Mouse (Mus musculus) heart, embryonic 14.5 days (tissue): ENCODE results near the gene Mapre3. TPM values are rescaled to one million over a fixed set of nuclear protein-coding genes. Genes with fewer than 3 reads are reported as not detected.

Experiments
- ATAC-seq: fragments of 200-750 bp; cut with Nextera tagmentation; 2 replicates; pipeline ENCODE4 v1.8.0; 2017; ENCODE audit warnings: low read depth, moderate TSS enrichment; ENCODE audit not compliant: insufficient number of reproducible peaks, insufficient read depth, low FRiP score
- H3K27ac ChIP-seq, 2 experiments: fragments of 200-500 bp in 1 of 2; fragments of 300-500 bp in 1 of 2; sonication (generic) in 1 of 2; replicated peaks in 1 of 2; 2 replicates each; pipeline ENCODE4 v1.5.1; 2012 to 2014; ENCODE audit warnings: low read depth in 2 of 2, low read length in 2 of 2, control low read depth in 1 of 2, mild to moderate bottlenecking in 1 of 2, mixed read lengths in 1 of 2; ENCODE audit not compliant: control insufficient read depth in 1 of 2, insufficient read depth in 1 of 2
- H3K27me3 ChIP-seq: fragments of 300-500 bp; sonication (generic); 2 replicates; pipeline ENCODE4 v1.6.1; 2014; ENCODE audit warnings: mild to moderate bottlenecking, low read length, control low read depth; ENCODE audit not compliant: control insufficient read depth, insufficient read depth
- H3K36me3 ChIP-seq: fragments of 300-500 bp; sonication (generic); 2 replicates; pipeline ENCODE4 v1.6.1; 2014; ENCODE audit warnings: mild to moderate bottlenecking, control low read depth, low read length, mixed read lengths; ENCODE audit not compliant: control insufficient read depth, insufficient read depth
- H3K4me1 ChIP-seq, 2 experiments: fragments of 200-500 bp in 1 of 2; fragments of 300-500 bp in 1 of 2; sonication (generic) in 1 of 2; 2 replicates each; pipeline ENCODE4 v1.6.1; 2012 to 2014; ENCODE audit warnings: low read length in 2 of 2, control low read depth in 1 of 2, mixed read lengths in 1 of 2; ENCODE audit not compliant: control insufficient read depth in 2 of 2, insufficient read depth in 2 of 2
- H3K4me2 ChIP-seq: fragments of 300-500 bp; sonication (generic); 2 replicates; pipeline ENCODE4 v1.6.1; 2014; ENCODE audit warnings: mild to moderate bottlenecking, low read length
- H3K4me3 ChIP-seq, 2 experiments: fragments of 200-500 bp in 1 of 2; fragments of 300-500 bp in 1 of 2; sonication (generic) in 1 of 2; 2 replicates each; pipeline ENCODE4 v1.5.1; 2012 to 2014; ENCODE audit warnings: low read length in 2 of 2, mild to moderate bottlenecking in 2 of 2, control low read depth in 1 of 2, low read depth in 1 of 2, moderate library complexity in 1 of 2; ENCODE audit not compliant: control insufficient read depth in 1 of 2, insufficient read depth in 1 of 2
- H3K9ac ChIP-seq: fragments of 300-500 bp; sonication (generic); 2 replicates; pipeline ENCODE4 v1.6.1; 2014; ENCODE audit warnings: mild to moderate bottlenecking, low read length
- H3K9me3 ChIP-seq: fragments of 300-500 bp; sonication (generic); 2 replicates; pipeline ENCODE4 v1.6.1; 2016; ENCODE audit warnings: low read length, control low read depth; ENCODE audit not compliant: control insufficient read depth
- WGBS: fragments of 180-500 bp; shearing (Covaris S2); extraction: QIAGEN DNeasy Blood & Tissue Kit; methylation state at CpG from one replicate; pipeline ENCODE4 v1.1.7; 2014; 5-methylcytosine and 5-hydroxymethylcytosine counted together
- polyA plus RNA-seq: library from polyadenylated mRNA; unstranded; fragments of >200 nt; fragmentation: Nextera tagmentation; extraction: Ambion mirVana; gene quantifications from 2 replicates; pipeline ENCODE4 v1.2.1, GENCODE M21; 2014

Gene Mapre3
- polyA plus RNA-seq, 1 experiment from 2014 or later, result 18.4 TPM

GRCm38 (mm10) chr5:30802724-30803467 lies 11.5 kb upstream of the Mapre3 start:
- Histone ChIP-seq H3K9me3 (no peaks in the 10 kb centered on the region), H3K36me3 (no peaks in the 10 kb centered on the region), H3K4me1 (no peaks in the 10 kb centered on the region), H3K4me3 (no peak overlapping the region), H3K27ac (no peak overlapping the region), H3K9ac (no peak overlapping the region), H3K27me3 (peaks cover 3% of the 10 kb centered on the region; the same call in 1 of the 2 replicates), H3K4me2 (no peak overlapping the region)
- 65% methylated on average over 12 of the region's 12 CpGs for WGBS
- ATAC-seq, result no peak

- Histone ChIP-seq H3K4me3 (no peak overlapping the region), H3K27ac (no peak overlapping the region), H3K9ac (no peak overlapping the region), H3K9me3 (no peaks in the 10 kb centered on the region), H3K27me3 (peaks cover 3% of the 10 kb centered on the region), H3K4me1 (no peaks in the 10 kb centered on the region), H3K36me3 (no peaks in the 10 kb centered on the region), H3K4me2 (no peak overlapping the region)
- ATAC-seq, result peak; percentile 9; the same call in 1 of the 2 replicates
- WGBS, result 2% methylated on average over 3 of the region's 3 CpGs
Observed at GRCm38 (mm10) chr5:30806106-30806505, 8.3 kb upstream of the Mapre3 start.

GRCm38 (mm10) chr5:30815120-30815465 lies 652 bp downstream of the Mapre3 start:
- H3K4me2 ChIP-seq, result peak overlapping the region; percentile 90
- peak overlapping the region; percentile 81 to 84 for H3K4me3 ChIP-seq
- H3K27ac ChIP-seq, result no peak overlapping the region
- H3K36me3 ChIP-seq, result no peaks in the 10 kb centered on the region
- peaks cover 5 to 18% of the 10 kb centered on the region in 2 experiments for H3K4me1 ChIP-seq
- H3K9ac ChIP-seq, result peak overlapping the region; percentile 81
- 4% methylated on average over 7 of the region's 7 CpGs for WGBS
- no peaks in the 10 kb centered on the region for H3K9me3 ChIP-seq
- H3K27me3 ChIP-seq, result peaks cover 11% of the 10 kb centered on the region; the same call in 1 of the 2 replicates
- no peak; the same call in 1 of the 2 replicates for ATAC-seq

- no peak for ATAC-seq
- Histone ChIP-seq H3K4me1 (peaks cover 5 to 18% of the 10 kb centered on the region in 2 experiments), H3K9me3 (no peaks in the 10 kb centered on the region), H3K27me3 (peaks cover 9% of the 10 kb centered on the region; the same call in 1 of the 2 replicates), H3K36me3 (no peaks in the 10 kb centered on the region), H3K4me2 (no peak overlapping the region), H3K4me3 (no peak overlapping the region), H3K27ac (no peak overlapping the region), H3K9ac (no peak overlapping the region)
- 48% methylated on average over 8 of the region's 8 CpGs for WGBS
Observed at GRCm38 (mm10) chr5:30816261-30816791, 1.9 kb downstream of the Mapre3 start.

- Histone ChIP-seq H3K27me3 (no peaks in the 10 kb centered on the region), H3K36me3 (no peaks in the 10 kb centered on the region), H3K4me1 (peaks cover 5 to 17% of the 10 kb centered on the region in 2 experiments), H3K9ac (no peak overlapping the region), H3K4me2 (no peak overlapping the region), H3K27ac (no peak overlapping the region), H3K9me3 (no peaks in the 10 kb centered on the region), H3K4me3 (no peak overlapping the region)
- no peak for ATAC-seq
- 87% methylated on average over 8 of the region's 8 CpGs for WGBS
Observed at GRCm38 (mm10) chr5:30818758-30819309, 4.4 kb downstream of the Mapre3 start.

- no peak overlapping the region for H3K4me3 ChIP-seq
- H3K36me3 ChIP-seq, result no peaks in the 10 kb centered on the region
- no peak overlapping the region for H3K9ac ChIP-seq
- H3K9me3 ChIP-seq, result no peaks in the 10 kb centered on the region
- H3K4me1 ChIP-seq, result peaks cover 0 to 3% of the 10 kb centered on the region in 2 experiments; a peak in 1 of 4 replicates
- no peak overlapping the region for H3K4me2 ChIP-seq
- ATAC-seq, result no peak
- WGBS, result 68% methylated on average over 5 of the region's 5 CpGs
- no peaks in the 10 kb centered on the region for H3K27me3 ChIP-seq
- no peak overlapping the region for H3K27ac ChIP-seq
Observed at GRCm38 (mm10) chr5:30822689-30823088, 8.2 kb downstream of the Mapre3 start.

GRCm38 (mm10) chr5:30823091-30823490 lies 8.7 kb downstream of the Mapre3 start:
- H3K27me3 ChIP-seq, result no peaks in the 10 kb centered on the region
- no peaks in the 10 kb centered on the region for H3K9me3 ChIP-seq
- no peaks in the 10 kb centered on the region for H3K36me3 ChIP-seq
- no peak overlapping the region for H3K4me3 ChIP-seq
- H3K4me2 ChIP-seq, result no peak overlapping the region
- ATAC-seq, result no peak
- H3K4me1 ChIP-seq, result peaks cover 0 to 3% of the 10 kb centered on the region in 2 experiments; a peak in 1 of 4 replicates
- no peak overlapping the region for H3K9ac ChIP-seq
- no peak overlapping the region for H3K27ac ChIP-seq
- 71% methylated on average over 3 of the region's 3 CpGs for WGBS
